Mouse (Mus musculus) CD8-positive naive resting alpha-beta T cell, adult 2 months (primary cell): ENCODE data around the gene Serinc2.

Experiments used
- DNase-seq, 2 experiments: peaks; one replicate each; pipeline ENCODE4 v3.0.0; 2022; ENCODE audit warnings: low read depth in 2 of 2, low spot score in 2 of 2

Gene Serinc2

GRCm38 (mm10) chr4:130211870-130212269 is 67.1 kb downstream of the Serinc2 start:
- DNase-seq, result no peak
